Mouse (Mus musculus) neural tube, embryonic 13.5 days (tissue): Measurements from ENCODE around the gene Tmub1. TPM values are rescaled to one million over a fixed set of nuclear protein-coding genes. Genes with fewer than 3 reads are reported as not detected.
A peak's percentile ranks its signal among the peaks of the same experiment; 100 is the strongest.

ENCODE experiments used
- ATAC-seq: fragments of 200-750 bp; cut with Nextera tagmentation; 2 replicates; pipeline ENCODE4 v1.8.0; 2017; ENCODE audit warnings: low read depth, mild to moderate bottlenecking, moderate TSS enrichment, moderate library complexity
- H3K27ac ChIP-seq: fragments of 300-500 bp; sonication (generic); replicated peaks from 2 replicates; pipeline ENCODE4 v1.5.1; 2015; ENCODE audit warnings: moderate library complexity, mild to moderate bottlenecking, inconsistent platforms
- H3K27me3 ChIP-seq: fragments of 300-500 bp; sonication (generic); 2 replicates; pipeline ENCODE4 v1.6.1; 2015; ENCODE audit warnings: mild to moderate bottlenecking, inconsistent platforms
- H3K36me3 ChIP-seq: fragments of 300-500 bp; sonication (generic); 2 replicates; pipeline ENCODE4 v1.6.1; 2015; ENCODE audit warnings: mild to moderate bottlenecking, inconsistent platforms
- H3K4me1 ChIP-seq: fragments of 300-500 bp; sonication (generic); replicated peaks from 2 replicates; pipeline ENCODE4 v1.6.1; 2015; ENCODE audit warnings: inconsistent platforms
- H3K4me2 ChIP-seq: fragments of 300-500 bp; sonication (generic); 2 replicates; pipeline ENCODE4 v1.6.1; 2015; ENCODE audit warnings: inconsistent platforms, mild to moderate bottlenecking, moderate library complexity
- H3K4me3 ChIP-seq: fragments of 300-500 bp; sonication (generic); 2 replicates; pipeline ENCODE4 v1.5.1; 2015; ENCODE audit warnings: mild to moderate bottlenecking, inconsistent platforms
- H3K9ac ChIP-seq: fragments of 300-500 bp; sonication (generic); 2 replicates; pipeline ENCODE4 v1.6.1; 2015; ENCODE audit warnings: moderate library complexity, mild to moderate bottlenecking, inconsistent platforms
- H3K9me3 ChIP-seq: fragments of 300-500 bp; sonication (generic); 2 replicates; pipeline ENCODE4 v1.6.1; 2016; ENCODE audit warnings: inconsistent platforms
- WGBS: fragments of 180-500 bp; shearing (Covaris S2); methylation state at CpG from one replicate; pipeline ENCODE4 v1.1.7; 2015; 5-methylcytosine and 5-hydroxymethylcytosine counted together
- polyA plus RNA-seq: library from polyadenylated mRNA; unstranded; fragments of >200 nt; fragmentation: Nextera tagmentation; extraction: Ambion mirVana; gene quantifications from 2 replicates; pipeline ENCODE4 v1.2.1, GENCODE M21; 2015

Gene Tmub1
- polyA plus RNA-seq, 1 experiment from 2014 or later: 51.2 TPM

GRCm38 (mm10) chr5:24452691-24453233 is 5.1 kb upstream of the Tmub1 start:
- H3K27me3 ChIP-seq: no peaks in the 10 kb centered on the region
- peak; percentile 8; the same call in 1 of the 2 replicates for ATAC-seq
- H3K36me3 ChIP-seq: peaks cover 8% of the 10 kb centered on the region
- WGBS: under 1% methylated on average over 29 of the region's 29 CpGs
- H3K4me1 ChIP-seq: peaks cover 54% of the 10 kb centered on the region
- H3K9ac ChIP-seq: peak overlapping the region; percentile 99
- no peaks in the 10 kb centered on the region for H3K9me3 ChIP-seq
- H3K4me3 ChIP-seq: peak overlapping the region; percentile 96
- peak overlapping the region; percentile 86 for H3K4me2 ChIP-seq
- peak overlapping the region; percentile 97 for H3K27ac ChIP-seq

GRCm38 (mm10) chr5:24452030-24452690 is 4.5 kb upstream of the Tmub1 start, which contains the start of gene Agap3:
Gene Agap3, plus strand, starts transcription at chr5:24452177.
- H3K27ac ChIP-seq: peak within 1 kb of the TSS; percentile 97
- ATAC-seq: peak; percentile 57
- H3K27me3 ChIP-seq: no peaks in the 10 kb centered on the region
- H3K4me3 ChIP-seq: peak within 1 kb of the TSS; percentile 96
- H3K9ac ChIP-seq: peak within 1 kb of the TSS; percentile 99
- no peaks in the 10 kb centered on the region for H3K9me3 ChIP-seq
- H3K4me1 ChIP-seq: peaks cover 58% of the 10 kb centered on the region
- H3K4me2 ChIP-seq: peak within 1 kb of the TSS; percentile 86
- under 1% methylated on average over 60 of the region's 85 CpGs for WGBS
- H3K36me3 ChIP-seq: peaks cover 2% of the 10 kb centered on the region; the same call in 1 of the 2 replicates

- WGBS: 1% methylated on average over 55 of the region's 66 CpGs
- Histone ChIP-seq H3K27me3 (no peaks in the 10 kb centered on the region), H3K36me3 (no peaks in the 10 kb centered on the region), H3K9ac (peak overlapping the region; percentile 99), H3K27ac (peak overlapping the region; percentile 97), H3K4me1 (peaks cover 62% of the 10 kb centered on the region), H3K4me3 (peak overlapping the region; percentile 96), H3K9me3 (no peaks in the 10 kb centered on the region), H3K4me2 (peak overlapping the region; percentile 86)
- ATAC-seq: peak; percentile 72
These were observed 3.8 kb upstream of the Tmub1 start for GRCm38 (mm10) chr5:24451264-24452029.

GRCm38 (mm10) chr5:24446630-24447029 is 1.0 kb downstream of the Tmub1 start:
- Histone ChIP-seq H3K36me3 (peaks cover 22% of the 10 kb centered on the region), H3K9me3 (no peaks in the 10 kb centered on the region), H3K4me1 (peaks cover 47% of the 10 kb centered on the region), H3K27me3 (no peaks in the 10 kb centered on the region), H3K4me3 (peak overlapping the region; percentile 70), H3K27ac (no peak overlapping the region), H3K4me2 (peak overlapping the region; percentile 87), H3K9ac (no peak overlapping the region)
- no peak for ATAC-seq
- WGBS: 89% methylated on average over 7 of the region's 7 CpGs

GRCm38 (mm10) chr5:24445428-24446080 is 2.1 kb downstream of the Tmub1 start:
- peak overlapping the region; percentile 92 for H3K9ac ChIP-seq
- H3K9me3 ChIP-seq: no peaks in the 10 kb centered on the region
- H3K36me3 ChIP-seq: peaks cover 33% of the 10 kb centered on the region
- WGBS: 57% methylated on average over 20 of the region's 20 CpGs
- peak overlapping the region; percentile 86 for H3K4me3 ChIP-seq
- 0 out of 2 replicates have a peak, but pooled peaks have one; percentile 4 for ATAC-seq
- no peaks in the 10 kb centered on the region for H3K27me3 ChIP-seq
- peaks cover 38% of the 10 kb centered on the region for H3K4me1 ChIP-seq
- peak overlapping the region; percentile 97 for H3K4me2 ChIP-seq
- H3K27ac ChIP-seq: peak overlapping the region; percentile 89

- peak within 1 kb of the TSS; percentile 97 for H3K4me2 ChIP-seq
- H3K9ac ChIP-seq: peak within 1 kb of the TSS; percentile 92
- H3K4me1 ChIP-seq: peaks cover 38% of the 10 kb centered on the region
- under 1% methylated on average over 60 of the region's 60 CpGs for WGBS
- ATAC-seq: peak; percentile 79
- no peaks in the 10 kb centered on the region for H3K27me3 ChIP-seq
- peaks cover 39% of the 10 kb centered on the region for H3K36me3 ChIP-seq
- H3K4me3 ChIP-seq: peak within 1 kb of the TSS; percentile 86
- peak within 1 kb of the TSS; percentile 89 for H3K27ac ChIP-seq
- no peaks in the 10 kb centered on the region for H3K9me3 ChIP-seq
These were observed 2.8 kb downstream of the Tmub1 start, which contains the start of gene Fastk for GRCm38 (mm10) chr5:24444746-24445427. Gene Fastk, minus strand, starts transcription at chr5:24445287.

- Histone ChIP-seq H3K4me2 (peak overlapping the region; percentile 97), H3K4me3 (peak overlapping the region; percentile 86), H3K9me3 (no peaks in the 10 kb centered on the region), H3K4me1 (peaks cover 38% of the 10 kb centered on the region), H3K27me3 (no peaks in the 10 kb centered on the region), H3K36me3 (peaks cover 49% of the 10 kb centered on the region), H3K9ac (peak overlapping the region; percentile 92), H3K27ac (peak overlapping the region; percentile 89; the same call in 1 of the 2 replicates)
- ATAC-seq: no peak
- WGBS: 87% methylated on average over 12 of the region's 12 CpGs
These were observed 3.7 kb downstream of the Tmub1 start for GRCm38 (mm10) chr5:24443927-24444326.

- Histone ChIP-seq H3K9me3 (no peaks in the 10 kb centered on the region), H3K9ac (no peak overlapping the region), H3K27me3 (no peaks in the 10 kb centered on the region), H3K36me3 (peaks cover 54% of the 10 kb centered on the region), H3K27ac (no peak overlapping the region), H3K4me1 (peaks cover 38% of the 10 kb centered on the region), H3K4me3 (no peak overlapping the region), H3K4me2 (no peak overlapping the region)
- ATAC-seq: no peak
- 88% methylated on average over 7 of the region's 7 CpGs for WGBS
These were observed 4.5 kb downstream of the Tmub1 start for GRCm38 (mm10) chr5:24443204-24443603.

- H3K4me2 ChIP-seq: no peak overlapping the region
- H3K4me3 ChIP-seq: no peak overlapping the region
- 86% methylated on average over 9 of the region's 9 CpGs for WGBS
- H3K9me3 ChIP-seq: no peaks in the 10 kb centered on the region
- H3K36me3 ChIP-seq: peaks cover 56% of the 10 kb centered on the region
- no peak for ATAC-seq
- peaks cover 28% of the 10 kb centered on the region for H3K4me1 ChIP-seq
- H3K9ac ChIP-seq: no peak overlapping the region
- no peaks in the 10 kb centered on the region for H3K27me3 ChIP-seq
- no peak overlapping the region for H3K27ac ChIP-seq
These were observed 5.6 kb downstream of the Tmub1 start for GRCm38 (mm10) chr5:24442029-24442428.

- no peak for ATAC-seq
- no peak overlapping the region for H3K9ac ChIP-seq
- no peak overlapping the region for H3K27ac ChIP-seq
- peaks cover 58% of the 10 kb centered on the region for H3K36me3 ChIP-seq
- peaks cover 21% of the 10 kb centered on the region for H3K4me1 ChIP-seq
- no peaks in the 10 kb centered on the region for H3K9me3 ChIP-seq
- no peak overlapping the region for H3K4me3 ChIP-seq
- no peak overlapping the region for H3K4me2 ChIP-seq
- WGBS: 93% methylated on average over 8 of the region's 8 CpGs
- H3K27me3 ChIP-seq: no peaks in the 10 kb centered on the region
These were observed 6.5 kb downstream of the Tmub1 start for GRCm38 (mm10) chr5:24441187-24441586.

GRCm38 (mm10) chr5:24433993-24434392 is 13.7 kb downstream of the Tmub1 start:
- no peaks in the 10 kb centered on the region for H3K4me1 ChIP-seq
- no peak overlapping the region for H3K4me3 ChIP-seq
- no peak for ATAC-seq
- H3K27me3 ChIP-seq: no peaks in the 10 kb centered on the region
- WGBS: 93% methylated on average over 8 of the region's 8 CpGs
- no peak overlapping the region for H3K9ac ChIP-seq
- H3K4me2 ChIP-seq: no peak overlapping the region
- H3K27ac ChIP-seq: no peak overlapping the region
- H3K9me3 ChIP-seq: no peaks in the 10 kb centered on the region
- H3K36me3 ChIP-seq: peaks cover 76% of the 10 kb centered on the region
